Mouse (Mus musculus): ENCODE results near the gene Chst5. TPM values are rescaled to one million over a fixed set of nuclear protein-coding genes. Genes with fewer than 3 reads are reported as not detected.
"Not testable (repeated sequence)": the region's sequence is repeated elsewhere in the genome, so short reads cannot be mapped to it uniquely, and the experiment has no call there.

The Chst5 gene
- total RNA-seq, 2 experiments from 2014 or later: 0.14 TPM; not detected in 1

DNA sequence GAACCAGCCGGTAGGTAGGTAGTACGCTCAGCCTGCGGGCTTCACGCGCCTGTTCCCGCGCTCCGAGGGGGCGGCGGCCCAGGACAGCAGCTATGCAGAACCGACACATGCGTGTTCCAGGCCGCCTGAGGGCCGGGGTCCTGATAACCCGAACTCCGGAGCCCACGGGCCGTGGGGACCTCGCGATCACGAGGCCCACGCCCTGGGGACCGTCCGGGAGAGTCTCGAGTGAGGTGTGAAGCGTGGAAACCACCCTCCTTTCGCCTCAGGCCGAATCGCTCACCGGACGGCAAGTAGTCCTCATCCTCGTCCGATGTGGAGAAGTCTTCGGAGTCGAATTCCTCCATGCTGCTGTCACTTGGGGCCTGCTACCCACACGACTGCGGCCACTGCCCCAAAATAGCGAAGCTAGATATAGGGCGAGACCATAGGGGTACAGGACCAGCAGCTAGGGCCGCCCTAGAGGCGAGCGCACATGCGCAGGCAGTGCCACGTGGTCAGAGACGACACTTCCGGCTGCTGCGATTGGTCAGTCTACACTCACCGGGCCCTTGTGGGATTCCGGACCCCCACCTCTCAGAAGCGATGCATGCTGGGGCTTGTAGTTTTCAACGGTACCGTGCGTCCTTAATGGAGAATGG is 56.3 kb downstream of the Chst5 start, which contains the start of gene Cfdp1:
Cfdp1 (minus strand) TSS at position 431 of the 641 bp plus-strand sequence.
- DNase-seq: peak; percentile 97
- no peak for TF ChIP-seq CTCF (IDR thresholded peaks at IDR 0.05)
- Histone ChIP-seq H3K4me3 (peak within 1 kb of the TSS; percentile 94), H3K27ac (peak within 1 kb of the TSS; percentile 90)
- intact Hi-C loops (cut with DNase I): loop anchor here (1.0 kb wide), 1 partner anchor 22 kb away; the partner anchor contains the start of gene Tmem170

DNA sequence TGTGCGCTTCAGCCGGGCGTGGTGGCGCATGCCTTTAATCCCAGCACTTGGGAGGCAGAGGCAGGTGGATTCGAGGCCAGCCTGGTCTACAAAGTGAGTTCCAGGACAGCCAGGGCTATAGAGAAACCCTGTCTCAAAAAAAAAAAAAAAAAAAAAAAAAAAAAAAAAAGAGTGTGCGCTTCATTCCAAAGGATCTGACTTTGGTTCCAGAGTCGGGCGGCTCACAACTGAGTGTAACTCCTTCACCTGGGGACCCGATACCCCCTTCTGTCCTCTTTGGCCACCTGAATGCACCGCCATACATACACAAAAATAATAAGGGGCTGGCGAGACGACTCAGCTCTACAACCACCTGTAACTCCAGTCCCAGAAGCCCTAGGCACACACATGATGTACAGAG is 57.0 kb downstream of the Chst5 start:
- DNase-seq; intact Hi-C loops (cut with DNase I): not testable (repeated sequence)
- Histone ChIP-seq H3K4me3 (peak overlapping the region; percentile 94), H3K27ac (peak overlapping the region; percentile 90; the same call in 1 of the 2 replicates)

DNA sequence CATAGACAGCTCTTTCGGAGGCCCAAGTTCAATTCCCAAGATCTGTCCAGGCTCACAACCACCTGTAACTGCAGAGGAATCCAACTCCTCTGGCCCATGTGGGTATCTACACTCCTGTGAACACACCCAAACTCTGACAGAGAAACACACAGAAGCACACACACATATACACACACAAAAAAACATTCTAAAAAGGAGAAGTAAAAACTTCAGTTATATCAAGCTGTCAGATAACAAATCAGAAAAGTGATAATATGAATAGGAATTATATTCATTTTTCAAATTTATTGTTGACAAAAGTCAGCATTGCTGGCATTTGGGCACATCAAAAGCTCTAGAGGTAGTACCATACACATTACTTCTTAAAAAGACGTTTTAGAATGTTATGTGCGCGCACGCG is 63.5 kb downstream of the Chst5 start:
- DNase-seq: no peak
- intact Hi-C loops (cut with DNase I): no loop called here

More for the DNA sequence above, 63.5 kb downstream of the Chst5 start:
- Histone ChIP-seq H3K4me3 (no peak overlapping the region), H3K27ac (no peak overlapping the region)
- no peak for TF ChIP-seq CTCF (IDR thresholded peaks at IDR 0.05)

Other genes starting within 250 kb of the Chst5 start
- gene Ctrb1, start 219.4 kb downstream of the Chst5 start, total RNA-seq (2021): not detected
- gene Bcar1, start 166.6 kb downstream of the Chst5 start, total RNA-seq (2021): 10 to 100 TPM; 10.8 to 12.6 TPM
- gene Cfdp1, start 56.2 kb downstream of the Chst5 start, total RNA-seq (2021): 10 to 100 TPM; 17.1 to 21.3 TPM
- gene Tmem170, start 33.7 kb downstream of the Chst5 start, total RNA-seq (2021): 1 to 10 TPM; 2.1 to 2.7 TPM
- under 1 TPM; 0.73 to 0.94 TPM for gene Tmem231, start 23.4 kb upstream of the Chst5 start, total RNA-seq (2021)
- 100 to 1,000 TPM in 1 of 2 experiments, 10 to 100 TPM in 1; 99.6 to 105 TPM for gene Gabarapl2, start 30.3 kb upstream of the Chst5 start, total RNA-seq (2021)
- 1 to 10 TPM; 2.4 to 2.7 TPM for gene Adat1, start 81.9 kb upstream of the Chst5 start, total RNA-seq (2021)
- gene Kars, start 100.9 kb upstream of the Chst5 start, total RNA-seq (2021): 100 to 1,000 TPM; 124 to 125 TPM
- gene Terf2ip, start 101.0 kb upstream of the Chst5 start, total RNA-seq (2021): 10 to 100 TPM; 10.1 to 11.0 TPM
- gene Gm6793, start 104.6 kb upstream of the Chst5 start, total RNA-seq (2021): not detected